Mouse (Mus musculus): ENCODE data around the gene Myo18b. TPM values are rescaled to one million over a fixed set of nuclear protein-coding genes. Genes with fewer than 3 reads are reported as not detected.
A peak's percentile ranks its signal among the peaks of the same experiment; 100 is the strongest.

Myo18b gene
- polyA plus RNA-seq, 1 experiment from 2014 or later: 0.87 TPM

- peaks cover 12% of the 10 kb centered on the region for H3K4me1 ChIP-seq (ENCODE audit: control insufficient read depth, insufficient read depth, low read length)
- 89% methylated on average over 2 of the region's 2 CpGs for WGBS
- H3K4me3 ChIP-seq (replicated peaks; ENCODE audit: low read depth, low read length): no peak overlapping the region
- H3K27me3 ChIP-seq (ENCODE audit: control insufficient read depth, insufficient read depth, low read length): no peaks in the 10 kb centered on the region
- H3K9ac ChIP-seq (replicated peaks; ENCODE audit: low read length): no peak overlapping the region
- no peaks in the 10 kb centered on the region for H3K36me3 ChIP-seq (ENCODE audit: control insufficient read depth, insufficient read depth, low read length)
- no peaks in the 10 kb centered on the region for H3K9me3 ChIP-seq (ENCODE audit: control insufficient read depth, low read length)
- H3K27ac ChIP-seq (replicated peaks; ENCODE audit: low read depth, low read length): no peak overlapping the region
- H3K4me2 ChIP-seq (ENCODE audit: low read length): no peak overlapping the region
- no peak for DNase-seq
- no peak for ATAC-seq (ENCODE audit: low FRiP score, low TSS enrichment)
Measured at GRCm38 (mm10) chr5:112679251-112679650, 216.9 kb downstream of the Myo18b start.

DNA sequence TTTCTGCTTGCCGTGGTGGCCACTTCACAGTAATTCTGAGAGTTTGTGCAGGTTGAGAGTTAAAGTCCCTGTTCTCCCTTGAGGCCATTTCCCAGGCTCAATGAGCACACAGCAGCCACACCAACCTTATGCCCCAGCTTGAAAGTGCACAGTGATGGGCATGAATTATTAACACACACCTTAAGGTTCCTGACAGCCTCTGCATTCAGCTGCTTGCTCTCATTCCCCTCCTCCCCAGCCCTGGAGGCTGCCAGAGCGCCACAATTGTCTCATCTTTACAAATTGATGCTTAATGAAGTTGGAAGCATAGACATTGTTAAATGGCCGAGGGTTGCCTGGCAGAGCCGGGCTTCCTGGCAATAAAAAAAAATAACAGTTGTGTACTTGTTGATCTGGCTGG lies 218.0 kb downstream of the Myo18b start:
- ATAC-seq (ENCODE audit: low FRiP score, low TSS enrichment) (no peak), DNase-seq (peak; percentile 60)
- Histone ChIP-seq H3K36me3 (ENCODE audit: control insufficient read depth, insufficient read depth, low read length) (no peaks in the 10 kb centered on the region), H3K27ac (replicated peaks; ENCODE audit: low read depth, low read length) (0 out of 2 replicates have a peak overlapping the region, but pooled peaks have one; percentile 22), H3K4me2 (ENCODE audit: low read length) (no peak overlapping the region), H3K4me1 (ENCODE audit: control insufficient read depth, insufficient read depth, low read length) (peaks cover 12% of the 10 kb centered on the region), H3K27me3 (ENCODE audit: control insufficient read depth, insufficient read depth, low read length) (no peaks in the 10 kb centered on the region), H3K9ac (replicated peaks; ENCODE audit: low read length) (no peak overlapping the region), H3K4me3 (replicated peaks; ENCODE audit: low read depth, low read length) (no peak overlapping the region), H3K9me3 (ENCODE audit: control insufficient read depth, low read length) (no peaks in the 10 kb centered on the region)
- 29% methylated on average over 4 of the region's 4 CpGs for WGBS

DNA sequence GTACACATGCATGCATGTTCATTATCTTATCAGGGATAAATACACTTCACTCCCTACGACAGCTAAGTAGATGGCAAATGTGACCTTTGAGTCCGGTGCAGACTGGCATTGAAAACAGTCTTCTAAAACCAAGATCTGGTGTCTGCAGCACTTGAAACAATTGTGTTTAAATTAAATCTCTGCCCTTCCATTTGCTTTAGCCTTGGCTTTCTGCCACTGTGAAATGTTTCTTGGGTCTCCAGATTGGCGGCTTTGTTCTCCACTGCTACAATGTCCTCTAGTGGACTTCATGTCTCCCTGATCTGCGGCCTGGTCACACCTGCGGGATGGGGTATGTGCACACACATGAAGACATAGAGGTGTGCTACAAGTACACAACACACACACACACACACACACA lies 221.4 kb downstream of the Myo18b start:
- ATAC-seq (ENCODE audit: low FRiP score, low TSS enrichment): no peak
- Histone ChIP-seq H3K27me3 (ENCODE audit: control insufficient read depth, insufficient read depth, low read length) (no peaks in the 10 kb centered on the region), H3K9me3 (ENCODE audit: control insufficient read depth, low read length) (no peaks in the 10 kb centered on the region), H3K36me3 (ENCODE audit: control insufficient read depth, insufficient read depth, low read length) (no peaks in the 10 kb centered on the region), H3K4me3 (replicated peaks; ENCODE audit: low read depth, low read length) (no peak overlapping the region), H3K9ac (replicated peaks; ENCODE audit: low read length) (no peak overlapping the region), H3K27ac (replicated peaks; ENCODE audit: low read depth, low read length) (no peak overlapping the region; the same call in 1 of the 2 replicates), H3K4me1 (ENCODE audit: control insufficient read depth, insufficient read depth, low read length) (peaks cover 12% of the 10 kb centered on the region), H3K4me2 (ENCODE audit: low read length) (no peak overlapping the region)
- no peak for DNase-seq
- 86% methylated on average over 5 of the region's 5 CpGs for WGBS

DNA sequence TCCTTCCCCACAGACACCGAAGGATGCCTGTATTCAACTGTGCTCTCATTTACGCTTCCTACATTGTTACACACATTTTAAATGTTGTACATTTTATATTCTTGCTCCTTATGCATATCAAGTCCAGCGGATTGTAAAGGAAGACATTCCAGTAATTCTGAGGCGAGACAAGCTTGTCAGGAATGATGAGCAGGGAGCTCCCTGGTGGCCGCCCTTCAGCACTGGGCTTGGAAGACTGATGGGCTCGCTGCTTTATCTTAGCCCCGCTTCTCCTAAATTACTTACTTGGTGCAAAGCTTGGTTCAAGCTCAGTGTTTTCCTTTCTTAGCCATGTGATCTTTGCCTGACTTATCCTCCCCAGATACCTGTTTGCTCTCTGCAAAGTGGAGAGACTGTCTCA lies 223.7 kb downstream of the Myo18b start:
- Histone ChIP-seq H3K36me3 (ENCODE audit: control insufficient read depth, insufficient read depth, low read length) (no peaks in the 10 kb centered on the region), H3K4me1 (ENCODE audit: control insufficient read depth, insufficient read depth, low read length) (peaks cover 6% of the 10 kb centered on the region; the same call in 1 of the 2 replicates), H3K9me3 (ENCODE audit: control insufficient read depth, low read length) (no peaks in the 10 kb centered on the region), H3K27ac (replicated peaks; ENCODE audit: low read depth, low read length) (0 out of 2 replicates have a peak overlapping the region, but pooled peaks have one; percentile 37), H3K9ac (replicated peaks; ENCODE audit: low read length) (no peak overlapping the region), H3K27me3 (ENCODE audit: control insufficient read depth, insufficient read depth, low read length) (no peaks in the 10 kb centered on the region), H3K4me2 (ENCODE audit: low read length) (no peak overlapping the region), H3K4me3 (replicated peaks; ENCODE audit: low read depth, low read length) (no peak overlapping the region)
- 53% methylated on average over 7 of the region's 7 CpGs for WGBS
- ATAC-seq (ENCODE audit: low FRiP score, low TSS enrichment): no peak
- no peak for DNase-seq

DNA sequence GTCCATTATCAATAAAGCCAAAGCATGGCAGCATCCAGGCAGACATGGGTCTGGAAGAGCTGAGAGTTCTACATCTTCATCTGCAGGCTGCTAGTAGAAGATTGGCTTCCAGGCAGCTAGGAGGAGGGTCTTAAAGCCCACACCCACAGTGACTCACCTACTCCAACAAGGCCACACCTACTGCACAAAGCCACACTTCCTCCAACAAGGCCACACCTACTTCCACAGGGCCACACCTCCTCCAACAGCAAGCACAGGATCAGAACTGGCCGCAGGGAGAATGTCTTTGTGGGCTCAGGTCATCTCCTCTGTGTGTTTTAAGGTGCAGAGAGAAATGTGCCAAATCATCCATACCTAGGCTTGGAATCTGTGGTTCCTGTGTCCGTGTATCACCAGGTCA lies 224.2 kb downstream of the Myo18b start:
- Histone ChIP-seq H3K4me1 (ENCODE audit: control insufficient read depth, insufficient read depth, low read length) (peaks cover 6% of the 10 kb centered on the region; the same call in 1 of the 2 replicates), H3K36me3 (ENCODE audit: control insufficient read depth, insufficient read depth, low read length) (no peaks in the 10 kb centered on the region), H3K27ac (replicated peaks; ENCODE audit: low read depth, low read length) (0 out of 2 replicates have a peak overlapping the region, but pooled peaks have one; percentile 37), H3K9me3 (ENCODE audit: control insufficient read depth, low read length) (no peaks in the 10 kb centered on the region), H3K4me2 (ENCODE audit: low read length) (no peak overlapping the region), H3K4me3 (replicated peaks; ENCODE audit: low read depth, low read length) (no peak overlapping the region), H3K27me3 (ENCODE audit: control insufficient read depth, insufficient read depth, low read length) (no peaks in the 10 kb centered on the region), H3K9ac (replicated peaks; ENCODE audit: low read length) (no peak overlapping the region)
- WGBS: 64% methylated on average over 2 of the region's 2 CpGs
- DNase-seq: no peak
- no peak for ATAC-seq (ENCODE audit: low FRiP score, low TSS enrichment)

DNA sequence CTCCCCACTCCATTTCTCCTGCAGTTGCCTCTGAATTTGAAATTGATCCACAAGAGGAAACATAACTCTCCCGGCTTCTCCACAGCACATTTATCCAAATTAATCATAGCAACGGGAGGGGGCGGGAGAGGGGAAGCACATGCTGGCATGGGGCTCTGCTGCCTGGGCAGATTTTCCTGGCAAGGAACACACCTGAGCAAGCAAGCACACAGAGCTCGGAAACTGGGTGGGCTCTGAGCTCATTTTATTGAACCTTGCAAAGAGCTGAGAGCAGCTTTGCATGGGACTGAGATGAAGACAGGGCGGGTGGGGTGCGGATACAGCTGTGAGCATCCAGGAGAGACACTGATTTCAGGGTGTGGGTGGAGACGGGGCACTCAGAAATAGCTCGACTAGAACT lies 229.0 kb downstream of the Myo18b start:
- ATAC-seq (ENCODE audit: low FRiP score, low TSS enrichment): no peak
- no peak overlapping the region for H3K27ac ChIP-seq (replicated peaks; ENCODE audit: low read depth, low read length)
- 77% methylated on average over 8 of the region's 8 CpGs for WGBS

GRCm38 (mm10) chr5:112665661-112666060 lies 230.5 kb downstream of the Myo18b start:
- 24% methylated on average over 7 of the region's 7 CpGs for WGBS

More for the DNA sequence above, 229.0 kb downstream of the Myo18b start:
- peaks cover 12% of the 10 kb centered on the region for H3K4me1 ChIP-seq (ENCODE audit: control insufficient read depth, insufficient read depth, low read length)
- H3K27me3 ChIP-seq (ENCODE audit: control insufficient read depth, insufficient read depth, low read length): no peaks in the 10 kb centered on the region
- no peaks in the 10 kb centered on the region for H3K9me3 ChIP-seq (ENCODE audit: control insufficient read depth, low read length)
- H3K36me3 ChIP-seq (ENCODE audit: control insufficient read depth, insufficient read depth, low read length): no peaks in the 10 kb centered on the region
- H3K9ac ChIP-seq (replicated peaks; ENCODE audit: low read length): no peak overlapping the region
- no peak for DNase-seq
- no peak overlapping the region for H3K4me3 ChIP-seq (replicated peaks; ENCODE audit: low read depth, low read length)
- H3K4me2 ChIP-seq (ENCODE audit: low read length): no peak overlapping the region

GRCm38 (mm10) chr5:112663701-112664100 lies 232.5 kb downstream of the Myo18b start:
- H3K27ac ChIP-seq (replicated peaks; ENCODE audit: low read depth, low read length): peak overlapping the region; percentile 70
- WGBS: 4% methylated on average over 1 of the region's 1 CpGs
- ATAC-seq (ENCODE audit: low FRiP score, low TSS enrichment): peak; percentile 37; the same call in 1 of the 2 replicates

More at GRCm38 (mm10) chr5:112665661-112666060, 230.5 kb downstream of the Myo18b start:
- no peak overlapping the region for H3K4me3 ChIP-seq (replicated peaks; ENCODE audit: low read depth, low read length)
- DNase-seq (no peak), ATAC-seq (ENCODE audit: low FRiP score, low TSS enrichment) (no peak)
- H3K9ac ChIP-seq (replicated peaks; ENCODE audit: low read length): no peak overlapping the region
- 0 out of 2 replicates have a peak overlapping the region, but pooled peaks have one; percentile 1 for H3K27ac ChIP-seq (replicated peaks; ENCODE audit: low read depth, low read length)
- H3K9me3 ChIP-seq (ENCODE audit: control insufficient read depth, low read length): no peaks in the 10 kb centered on the region
- H3K4me2 ChIP-seq (ENCODE audit: low read length): no peak overlapping the region
- peaks cover 14% of the 10 kb centered on the region for H3K4me1 ChIP-seq (ENCODE audit: control insufficient read depth, insufficient read depth, low read length)
- no peaks in the 10 kb centered on the region for H3K27me3 ChIP-seq (ENCODE audit: control insufficient read depth, insufficient read depth, low read length)
- no peaks in the 10 kb centered on the region for H3K36me3 ChIP-seq (ENCODE audit: control insufficient read depth, insufficient read depth, low read length)

GRCm38 (mm10) chr5:112660924-112661431 lies 235.2 kb downstream of the Myo18b start:
- Histone ChIP-seq H3K4me3 (replicated peaks; ENCODE audit: low read depth, low read length) (no peak overlapping the region), H3K4me2 (ENCODE audit: low read length) (peak overlapping the region; percentile 29), H3K9me3 (ENCODE audit: control insufficient read depth, low read length) (no peaks in the 10 kb centered on the region), H3K27ac (replicated peaks; ENCODE audit: low read depth, low read length) (peak overlapping the region; percentile 52), H3K27me3 (ENCODE audit: control insufficient read depth, insufficient read depth, low read length) (no peaks in the 10 kb centered on the region), H3K9ac (replicated peaks; ENCODE audit: low read length) (no peak overlapping the region), H3K36me3 (ENCODE audit: control insufficient read depth, insufficient read depth, low read length) (no peaks in the 10 kb centered on the region), H3K4me1 (ENCODE audit: control insufficient read depth, insufficient read depth, low read length) (peaks cover 24% of the 10 kb centered on the region)
- ATAC-seq (ENCODE audit: low FRiP score, low TSS enrichment): peak; percentile 53; the same call in 1 of the 2 replicates
- peak; percentile 75 for DNase-seq
- WGBS: 26% methylated on average over 10 of the region's 10 CpGs

More at GRCm38 (mm10) chr5:112663701-112664100, 232.5 kb downstream of the Myo18b start:
- no peaks in the 10 kb centered on the region for H3K9me3 ChIP-seq (ENCODE audit: control insufficient read depth, low read length)
- peak; percentile 77 for DNase-seq
- H3K4me3 ChIP-seq (replicated peaks; ENCODE audit: low read depth, low read length): no peak overlapping the region
- no peak overlapping the region for H3K9ac ChIP-seq (replicated peaks; ENCODE audit: low read length)
- no peaks in the 10 kb centered on the region for H3K36me3 ChIP-seq (ENCODE audit: control insufficient read depth, insufficient read depth, low read length)
- H3K4me1 ChIP-seq (ENCODE audit: control insufficient read depth, insufficient read depth, low read length): peaks cover 16% of the 10 kb centered on the region
- no peak overlapping the region for H3K4me2 ChIP-seq (ENCODE audit: low read length)
- no peaks in the 10 kb centered on the region for H3K27me3 ChIP-seq (ENCODE audit: control insufficient read depth, insufficient read depth, low read length)
